Mouse (Mus musculus): Measurements from ENCODE around the gene Trhde. TPM values are rescaled to one million over a fixed set of nuclear protein-coding genes. Genes with fewer than 3 reads are reported as not detected.

Trhde gene
- polyA plus RNA-seq (2014; fragmentation: Illumina TruSeq; extraction: RNeasy Lipid Tissue Mini Kit (QIAGEN cat#74804); ENCODE audit: low read depth, low replicate concordance) = 0.47 TPM

DNA sequence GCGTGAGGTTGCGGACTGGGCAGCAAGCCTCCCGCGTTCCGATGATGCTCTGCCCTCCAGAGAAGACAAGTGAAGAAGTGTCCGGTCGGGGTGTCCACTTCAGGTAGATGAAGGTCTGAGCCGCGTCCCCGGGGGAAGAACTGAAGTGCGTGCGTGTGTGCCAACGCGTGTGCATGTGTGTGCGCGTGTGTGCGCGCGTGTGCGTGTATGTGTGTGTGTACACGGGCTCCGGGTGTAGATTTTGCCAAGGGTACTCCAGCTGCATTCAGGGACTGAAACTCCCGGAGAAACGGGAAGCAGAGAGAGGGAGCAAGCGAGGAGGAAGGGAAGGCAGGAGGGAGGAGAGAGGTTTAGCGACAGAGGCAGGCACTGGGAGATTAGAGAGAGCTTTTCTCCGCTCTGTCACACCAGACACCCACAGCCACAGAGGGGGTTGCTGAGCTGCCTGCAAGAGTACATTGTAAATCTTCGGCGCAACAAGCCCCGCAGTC, at the start of gene Trhde:
Trhde (minus strand) TSS at position 147 of the 491 bp plus-strand sequence.

